Mouse (Mus musculus): ENCODE results near the gene Dtx1. TPM values are rescaled to one million over a fixed set of nuclear protein-coding genes. Genes with fewer than 3 reads are reported as not detected.

Dtx1 gene
- total and polyA plus RNA-seq, 2 experiments from 2014 or later: 52.9 to 230 TPM

GRCm38 (mm10) chr5:120634860-120635259, 76.9 kb downstream of the Dtx1 start:
- DNase-seq (ENCODE audit: low spot score) (no peak), ATAC-seq (no peak)
- Histone ChIP-seq H3K27ac (no peak overlapping the region), H3K9me3 (ENCODE audit: low read length) (no peaks in the 10 kb centered on the region), H3K36me3 (ENCODE audit: insufficient read depth, low read length) (no peaks in the 10 kb centered on the region), H3K4me3 (ENCODE audit: low read length) (no peak overlapping the region), H3K4me1 (ENCODE audit: insufficient read depth, low read length) (0 out of 2 replicates have a peak, but pooled peaks cover 3% of the 10 kb centered on the region), H3K9ac (replicated peaks; ENCODE audit: low read length) (no peak overlapping the region), H3K4me2 (ENCODE audit: low read depth, low read length) (no peak overlapping the region), H3K27me3 (ENCODE audit: insufficient read depth, low read length) (no peaks in the 10 kb centered on the region)
- WGBS: 44% methylated on average over 5 of the region's 5 CpGs
- TF ChIP-seq CTCF (IDR thresholded peaks at IDR 0.05; ENCODE audit: low read depth): no peak

- TF ChIP-seq CTCF (IDR thresholded peaks at IDR 0.05; ENCODE audit: low read depth): no peak
- H3K4me1 ChIP-seq (ENCODE audit: insufficient read depth, low read length): 0 out of 2 replicates have a peak, but pooled peaks cover 3% of the 10 kb centered on the region
- H3K9me3 ChIP-seq (ENCODE audit: low read length): no peaks in the 10 kb centered on the region
- ATAC-seq: no peak
- H3K36me3 ChIP-seq (ENCODE audit: insufficient read depth, low read length): no peaks in the 10 kb centered on the region
- no peak within 1 kb of the TSS for H3K27ac ChIP-seq
- no peak for DNase-seq (ENCODE audit: low spot score)
- no peaks in the 10 kb centered on the region for H3K27me3 ChIP-seq (ENCODE audit: insufficient read depth, low read length)
- H3K4me2 ChIP-seq (ENCODE audit: low read depth, low read length): no peak within 1 kb of the TSS
- H3K4me3 ChIP-seq (ENCODE audit: low read length): no peak within 1 kb of the TSS
- H3K9ac ChIP-seq (replicated peaks; ENCODE audit: low read length): no peak within 1 kb of the TSS
- WGBS: 46% methylated on average over 9 of the region's 9 CpGs
These were observed 77.6 kb downstream of the Dtx1 start, which contains the start of gene Cfap73 for GRCm38 (mm10) chr5:120634131-120634530. Cfap73 (minus strand) TSS chr5:120634235.

- no peak for DNase-seq (ENCODE audit: low spot score)
- no peak overlapping the region for H3K9ac ChIP-seq (replicated peaks; ENCODE audit: low read length)
- WGBS: 88% methylated on average over 5 of the region's 5 CpGs
- H3K9me3 ChIP-seq (ENCODE audit: low read length): no peaks in the 10 kb centered on the region
- ATAC-seq: no peak
- TF ChIP-seq CTCF (IDR thresholded peaks at IDR 0.05; ENCODE audit: low read depth): peak; percentile 41
- no peak overlapping the region for H3K27ac ChIP-seq
- H3K4me3 ChIP-seq (ENCODE audit: low read length): no peak overlapping the region
- H3K4me1 ChIP-seq (ENCODE audit: insufficient read depth, low read length): 0 out of 2 replicates have a peak, but pooled peaks cover 3% of the 10 kb centered on the region
- no peaks in the 10 kb centered on the region for H3K27me3 ChIP-seq (ENCODE audit: insufficient read depth, low read length)
- H3K36me3 ChIP-seq (ENCODE audit: insufficient read depth, low read length): peaks cover 6% of the 10 kb centered on the region
- no peak overlapping the region for H3K4me2 ChIP-seq (ENCODE audit: low read depth, low read length)
These were observed 79.8 kb downstream of the Dtx1 start for GRCm38 (mm10) chr5:120631892-120632291.

- Histone ChIP-seq H3K4me3 (ENCODE audit: low read length) (peak overlapping the region; percentile 7; the same call in 1 of the 2 replicates), H3K27ac (no peak overlapping the region), H3K9me3 (ENCODE audit: low read length) (no peaks in the 10 kb centered on the region), H3K4me1 (ENCODE audit: insufficient read depth, low read length) (0 out of 2 replicates have a peak, but pooled peaks cover 3% of the 10 kb centered on the region), H3K27me3 (ENCODE audit: insufficient read depth, low read length) (no peaks in the 10 kb centered on the region), H3K36me3 (ENCODE audit: insufficient read depth, low read length) (peaks cover 11% of the 10 kb centered on the region), H3K4me2 (ENCODE audit: low read depth, low read length) (peak overlapping the region; percentile 40), H3K9ac (replicated peaks; ENCODE audit: low read length) (no peak overlapping the region)
- no peak for ATAC-seq
- peak; percentile 50 for DNase-seq (ENCODE audit: low spot score)
- no peak for TF ChIP-seq CTCF (IDR thresholded peaks at IDR 0.05; ENCODE audit: low read depth)
- WGBS: 7% methylated on average over 29 of the region's 29 CpGs
These were observed 80.6 kb downstream of the Dtx1 start for GRCm38 (mm10) chr5:120631128-120631527.

Other genes starting within 250 kb of the Dtx1 start
- gene Sdsl, start 239.1 kb downstream of the Dtx1 start, total RNA-seq (2014; rRNA removed): 4.6 and 6.0 TPM in 2 replicates
- gene Sdsl, start 239.1 kb downstream of the Dtx1 start, polyA plus RNA-seq (2015; fragmentation: Nextera tagmentation; extraction: Ambion mirVana): 7.8 and 8.1 TPM in 2 replicates
- 0.50 TPM in 1 of 2 replicates, not detected in the other for gene Sds, start 235.4 kb downstream of the Dtx1 start, total RNA-seq (2014; rRNA removed)
- 0.20 and 0.59 TPM in 2 replicates for gene Sds, start 235.4 kb downstream of the Dtx1 start, polyA plus RNA-seq (2015; fragmentation: Nextera tagmentation; extraction: Ambion mirVana)
- gene Plbd2, start 208.3 kb downstream of the Dtx1 start, total RNA-seq (2014; rRNA removed): 32.0 and 35.2 TPM in 2 replicates
- gene Plbd2, start 208.3 kb downstream of the Dtx1 start, polyA plus RNA-seq (2015; fragmentation: Nextera tagmentation; extraction: Ambion mirVana): 49.9 and 53.9 TPM in 2 replicates
- 3.7 and 4.0 TPM in 2 replicates for gene Slc8b1, start 200.8 kb downstream of the Dtx1 start, total RNA-seq (2014; rRNA removed)
- gene Slc8b1, start 200.8 kb downstream of the Dtx1 start, polyA plus RNA-seq (2015; fragmentation: Nextera tagmentation; extraction: Ambion mirVana): 2.5 and 2.7 TPM in 2 replicates
- 24.5 and 30.7 TPM in 2 replicates for gene Tpcn1, start 123.3 kb downstream of the Dtx1 start, total RNA-seq (2014; rRNA removed)
- gene Tpcn1, start 123.3 kb downstream of the Dtx1 start, polyA plus RNA-seq (2015; fragmentation: Nextera tagmentation; extraction: Ambion mirVana): 15.4 and 16.1 TPM in 2 replicates
- gene Iqcd, start 122.9 kb downstream of the Dtx1 start, total RNA-seq (2014; rRNA removed): 0.63 and 1.9 TPM in 2 replicates
- gene Iqcd, start 122.9 kb downstream of the Dtx1 start, polyA plus RNA-seq (2015; fragmentation: Nextera tagmentation; extraction: Ambion mirVana): 1.8 and 2.0 TPM in 2 replicates
- gene Rita1, start 99.3 kb downstream of the Dtx1 start, total RNA-seq (2014; rRNA removed): 38.0 and 38.6 TPM in 2 replicates
- 30.1 and 30.4 TPM in 2 replicates for gene Rita1, start 99.3 kb downstream of the Dtx1 start, polyA plus RNA-seq (2015; fragmentation: Nextera tagmentation; extraction: Ambion mirVana)
- gene Ddx54, start 99.2 kb downstream of the Dtx1 start, total RNA-seq (2014; rRNA removed): 37.3 and 40.1 TPM in 2 replicates
- gene Ddx54, start 99.2 kb downstream of the Dtx1 start, polyA plus RNA-seq (2015; fragmentation: Nextera tagmentation; extraction: Ambion mirVana): 30.8 and 31.9 TPM in 2 replicates
- gene Cfap73, start 77.7 kb downstream of the Dtx1 start, total RNA-seq (2014; rRNA removed): 0.21 and 0.79 TPM in 2 replicates
- 0.26 and 0.86 TPM in 2 replicates for gene Cfap73, start 77.7 kb downstream of the Dtx1 start, polyA plus RNA-seq (2015; fragmentation: Nextera tagmentation; extraction: Ambion mirVana)
- 3.9 and 8.2 TPM in 2 replicates for gene Rasal1, start 63.1 kb downstream of the Dtx1 start, total RNA-seq (2014; rRNA removed)
- 3.2 and 4.7 TPM in 2 replicates for gene Rasal1, start 63.1 kb downstream of the Dtx1 start, polyA plus RNA-seq (2015; fragmentation: Nextera tagmentation; extraction: Ambion mirVana)
- gene Oas2, start 37.9 kb upstream of the Dtx1 start, total RNA-seq (2014; rRNA removed): 0.43 and 1.3 TPM in 2 replicates
- 0.24 and 0.45 TPM in 2 replicates for gene Oas2, start 37.9 kb upstream of the Dtx1 start, polyA plus RNA-seq (2015; fragmentation: Nextera tagmentation; extraction: Ambion mirVana)
- gene Oas3, start 65.7 kb upstream of the Dtx1 start, total RNA-seq (2014; rRNA removed): 0.31 and 0.50 TPM in 2 replicates
- gene Oas3, start 65.7 kb upstream of the Dtx1 start, polyA plus RNA-seq (2015; fragmentation: Nextera tagmentation; extraction: Ambion mirVana): 0.43 and 0.58 TPM in 2 replicates
- 0.26 TPM in 1 of 2 replicates, not detected in the other for gene Oas1e, start 83.6 kb upstream of the Dtx1 start, total RNA-seq (2014; rRNA removed)
- 0.42 and 0.90 TPM in 2 replicates for gene Oas1e, start 83.6 kb upstream of the Dtx1 start, polyA plus RNA-seq (2015; fragmentation: Nextera tagmentation; extraction: Ambion mirVana)
- gene Oas1c, start 100.6 kb upstream of the Dtx1 start, total RNA-seq (2014; rRNA removed): 0.58 and 1.2 TPM in 2 replicates
- 0.61 and 0.64 TPM in 2 replicates for gene Oas1c, start 100.6 kb upstream of the Dtx1 start, polyA plus RNA-seq (2015; fragmentation: Nextera tagmentation; extraction: Ambion mirVana)
- not detected in 2 replicates for gene Oas1f, start 135.4 kb upstream of the Dtx1 start, total RNA-seq (2014; rRNA removed)
- not detected in 2 replicates for gene Oas1f, start 135.4 kb upstream of the Dtx1 start, polyA plus RNA-seq (2015; fragmentation: Nextera tagmentation; extraction: Ambion mirVana)
- gene Oas1h, start 149.5 kb upstream of the Dtx1 start, total RNA-seq (2014; rRNA removed): not detected in 2 replicates
- not detected in 2 replicates for gene Oas1h, start 149.5 kb upstream of the Dtx1 start, polyA plus RNA-seq (2015; fragmentation: Nextera tagmentation; extraction: Ambion mirVana)
- 1.4 TPM in 1 of 2 replicates, not detected in the other for gene Oas1g, start 175.7 kb upstream of the Dtx1 start, total RNA-seq (2014; rRNA removed)
- 0.26 and 0.44 TPM in 2 replicates for gene Oas1g, start 175.7 kb upstream of the Dtx1 start, polyA plus RNA-seq (2015; fragmentation: Nextera tagmentation; extraction: Ambion mirVana)
- gene Oas1a, start 195.6 kb upstream of the Dtx1 start, total RNA-seq (2014; rRNA removed): 0.79 and 1.4 TPM in 2 replicates
- gene Oas1a, start 195.6 kb upstream of the Dtx1 start, polyA plus RNA-seq (2015; fragmentation: Nextera tagmentation; extraction: Ambion mirVana): 1.3 and 1.8 TPM in 2 replicates
- gene Oas1d, start 202.6 kb upstream of the Dtx1 start, total RNA-seq (2014; rRNA removed): 0.16 and 0.50 TPM in 2 replicates
- gene Oas1d, start 202.6 kb upstream of the Dtx1 start, polyA plus RNA-seq (2015; fragmentation: Nextera tagmentation; extraction: Ambion mirVana): 0.25 and 0.29 TPM in 2 replicates